Mouse (Mus musculus) hindbrain, postnatal 0 days (tissue): Measurements from ENCODE around the gene Zfyve27. TPM values are rescaled to one million over a fixed set of nuclear protein-coding genes. Genes with fewer than 3 reads are reported as not detected.
A peak's percentile ranks its signal among the peaks of the same experiment; 100 is the strongest.

Experiments
- ATAC-seq: fragments of 200-750 bp; cut with Nextera tagmentation; 2 replicates; pipeline ENCODE4 v1.8.0; 2017; ENCODE audit warnings: mild to moderate bottlenecking, moderate TSS enrichment, moderate library complexity
- DNase-seq: peaks from one replicate; pipeline ENCODE4 v3.0.0-alpha.2; 2015; ENCODE audit warnings: low spot score
- H3K27ac ChIP-seq: fragments of 300-500 bp; sonication (generic); 2 replicates; pipeline ENCODE4 v1.5.1; 2014; ENCODE audit warnings: mild to moderate bottlenecking
- H3K27me3 ChIP-seq: fragments of 300-500 bp; sonication (generic); 2 replicates; pipeline ENCODE4 v1.6.1; 2014; ENCODE audit warnings: low read length, mixed read lengths; ENCODE audit not compliant: insufficient read depth
- H3K36me3 ChIP-seq: fragments of 300-500 bp; sonication (generic); 2 replicates; pipeline ENCODE4 v1.6.1; 2014; ENCODE audit warnings: low read length, mixed read lengths; ENCODE audit not compliant: insufficient read depth
- H3K4me1 ChIP-seq: fragments of 300-500 bp; sonication (generic); 2 replicates; pipeline ENCODE4 v1.6.1; 2014; ENCODE audit warnings: antibody characterized with exemption, low read length, mixed read lengths; ENCODE audit not compliant: insufficient read depth
- H3K4me2 ChIP-seq: fragments of 300-500 bp; sonication (generic); 2 replicates; pipeline ENCODE4 v1.6.1; 2014; ENCODE audit warnings: low read depth, mild to moderate bottlenecking, low read length, moderate library complexity, mixed read lengths
- H3K4me3 ChIP-seq: fragments of 300-500 bp; sonication (generic); 2 replicates; pipeline ENCODE4 v1.5.1; 2014; ENCODE audit warnings: low read length
- H3K9ac ChIP-seq: fragments of 300-500 bp; sonication (generic); replicated peaks from 2 replicates; pipeline ENCODE4 v1.6.1; 2014; ENCODE audit warnings: mild to moderate bottlenecking, low read length, moderate library complexity, mixed read lengths
- H3K9me3 ChIP-seq: fragments of 300-500 bp; sonication (generic); 2 replicates; pipeline ENCODE4 v1.6.1; 2016; ENCODE audit warnings: low read length, mixed read lengths
- CTCF ChIP-seq: IDR thresholded peaks from 2 replicates; pipeline ENCODE4 v1.5.1; 2016; ENCODE audit warnings: antibody characterized with exemption, control low read depth, low read depth
- WGBS: fragments of 180-500 bp; shearing (Covaris S2); extraction: QIAGEN DNeasy Blood & Tissue Kit; methylation state at CpG from one replicate; pipeline ENCODE4 v1.1.7; 2014; 5-methylcytosine and 5-hydroxymethylcytosine counted together
- polyA plus RNA-seq: library from polyadenylated mRNA; unstranded; fragments of >200 nt; fragmentation: Nextera tagmentation; extraction: Ambion mirVana; gene quantifications from 2 replicates; pipeline ENCODE4 v1.2.1, GENCODE M21; 2015
- total RNA-seq: library from RNA; depleted of rRNA; stranded (reverse); fragments of >200 nt; gene quantifications from 2 replicates; pipeline ENCODE4 v1.2.3, GENCODE M21; 2014

Gene Zfyve27
- total and polyA plus RNA-seq, 2 experiments from 2014 or later, result 48.9 to 95.0 TPM

DNA sequence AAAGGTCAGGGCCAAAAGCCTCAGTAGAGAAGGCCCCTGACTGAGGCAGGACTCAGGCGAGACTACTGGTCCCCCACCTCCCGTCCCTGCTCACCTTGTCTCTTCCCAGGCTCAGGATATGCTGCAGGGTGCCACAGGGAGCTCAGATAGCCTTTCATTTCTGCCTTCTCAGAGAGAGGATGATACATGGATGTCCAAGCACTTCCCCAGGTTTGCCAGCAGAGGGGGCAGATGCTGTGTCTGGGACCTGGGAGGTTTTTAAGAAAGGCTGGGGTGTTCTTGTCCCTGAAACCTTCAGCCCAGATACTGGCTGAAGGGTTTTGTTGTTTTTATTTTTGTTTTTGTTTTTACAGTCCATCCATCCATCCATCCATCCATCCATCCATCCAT is 53.6 kb downstream of the Zfyve27 start:
- TF ChIP-seq CTCF, result peak; percentile 88
- Histone ChIP-seq H3K4me3 (no peak overlapping the region), H3K9ac (no peak overlapping the region), H3K4me2 (no peak overlapping the region), H3K4me1 (no peaks in the 10 kb centered on the region), H3K27me3 (no peaks in the 10 kb centered on the region), H3K36me3 (no peaks in the 10 kb centered on the region), H3K27ac (no peak overlapping the region), H3K9me3 (no peaks in the 10 kb centered on the region)
- ATAC-seq (peak; percentile 55; the same call in 1 of the 2 replicates), DNase-seq (peak; percentile 76)
- WGBS, result 16% methylated on average over 2 of the region's 2 CpGs

GRCm38 (mm10) chr19:42226451-42226850 is 62.7 kb downstream of the Zfyve27 start:
- DNase-seq (no peak), ATAC-seq (no peak)
- WGBS, result 79% methylated on average over 10 of the region's 10 CpGs
- Histone ChIP-seq H3K9ac (no peak overlapping the region), H3K36me3 (no peaks in the 10 kb centered on the region), H3K4me3 (no peak overlapping the region), H3K4me2 (no peak overlapping the region), H3K9me3 (no peaks in the 10 kb centered on the region), H3K27me3 (no peaks in the 10 kb centered on the region), H3K27ac (no peak overlapping the region), H3K4me1 (no peaks in the 10 kb centered on the region; the same call in 1 of the 2 replicates)
- TF ChIP-seq CTCF, result no peak

DNA sequence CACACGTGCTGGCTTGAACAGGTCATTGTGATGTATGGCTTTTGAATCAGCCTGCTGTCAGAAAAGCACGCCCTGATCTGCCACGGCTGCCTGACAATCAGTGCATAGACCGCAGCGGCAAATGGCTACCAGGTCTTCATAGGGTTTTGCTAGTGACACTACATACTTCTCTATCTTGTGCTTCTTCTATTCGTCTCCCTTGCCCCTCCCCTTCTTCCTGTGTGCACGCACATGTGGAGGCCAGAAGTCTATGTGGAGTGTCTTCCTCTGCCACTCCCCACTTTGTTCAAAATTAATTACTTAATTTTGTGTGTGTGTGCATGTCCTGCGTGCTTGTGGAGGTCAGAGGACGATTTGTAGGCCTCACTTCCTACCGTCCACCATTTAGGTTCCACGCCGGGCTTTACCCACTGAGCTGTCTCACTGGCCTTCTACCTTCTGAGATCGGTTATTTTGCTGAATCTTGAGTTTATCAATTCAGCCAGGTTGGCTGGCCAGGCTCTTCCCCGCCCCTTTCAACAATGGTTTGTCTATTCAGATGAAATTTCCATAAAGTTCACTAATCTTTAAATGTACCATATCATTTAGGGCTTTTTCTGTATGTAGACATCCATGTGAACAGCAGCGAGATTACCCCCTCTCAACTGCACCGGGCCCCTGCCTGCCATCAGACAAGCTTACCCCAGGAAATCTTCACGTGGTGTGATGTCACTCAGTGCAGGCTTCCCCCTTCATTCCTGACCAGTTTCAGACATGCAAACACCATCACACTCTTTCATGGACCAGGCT is 65.9 kb downstream of the Zfyve27 start:
- no peaks in the 10 kb centered on the region for H3K9me3 ChIP-seq
- H3K36me3 ChIP-seq, result no peaks in the 10 kb centered on the region
- no peaks in the 10 kb centered on the region for H3K27me3 ChIP-seq
- H3K4me3 ChIP-seq, result no peak overlapping the region
- WGBS, result 71% methylated on average over 17 of the region's 17 CpGs
- H3K4me2 ChIP-seq, result no peak overlapping the region
- no peak overlapping the region for H3K9ac ChIP-seq
- DNase-seq, result no peak
- no peak for TF ChIP-seq CTCF
- H3K4me1 ChIP-seq, result no peaks in the 10 kb centered on the region; the same call in 1 of the 2 replicates
- ATAC-seq, result no peak
- no peak overlapping the region for H3K27ac ChIP-seq

GRCm38 (mm10) chr19:42230288-42230568 is 66.5 kb downstream of the Zfyve27 start:
- H3K9ac ChIP-seq, result no peak overlapping the region
- H3K4me1 ChIP-seq, result no peaks in the 10 kb centered on the region; the same call in 1 of the 2 replicates
- H3K36me3 ChIP-seq, result no peaks in the 10 kb centered on the region
- ATAC-seq, result no peak
- TF ChIP-seq CTCF, result no peak
- no peak for DNase-seq
- no peak overlapping the region for H3K27ac ChIP-seq
- H3K27me3 ChIP-seq, result no peaks in the 10 kb centered on the region
- no peak overlapping the region for H3K4me2 ChIP-seq
- H3K9me3 ChIP-seq, result no peaks in the 10 kb centered on the region
- WGBS, result 78% methylated on average over 5 of the region's 5 CpGs
- H3K4me3 ChIP-seq, result no peak overlapping the region

GRCm38 (mm10) chr19:42230986-42231385 is 67.2 kb downstream of the Zfyve27 start:
- Histone ChIP-seq H3K4me2 (no peak overlapping the region), H3K27me3 (no peaks in the 10 kb centered on the region), H3K4me3 (no peak overlapping the region), H3K36me3 (no peaks in the 10 kb centered on the region), H3K27ac (no peak overlapping the region), H3K9me3 (no peaks in the 10 kb centered on the region), H3K4me1 (no peaks in the 10 kb centered on the region; the same call in 1 of the 2 replicates), H3K9ac (no peak overlapping the region)
- ATAC-seq (no peak), DNase-seq (no peak)
- no peak for TF ChIP-seq CTCF
- WGBS, result 76% methylated on average over 13 of the region's 13 CpGs

DNA sequence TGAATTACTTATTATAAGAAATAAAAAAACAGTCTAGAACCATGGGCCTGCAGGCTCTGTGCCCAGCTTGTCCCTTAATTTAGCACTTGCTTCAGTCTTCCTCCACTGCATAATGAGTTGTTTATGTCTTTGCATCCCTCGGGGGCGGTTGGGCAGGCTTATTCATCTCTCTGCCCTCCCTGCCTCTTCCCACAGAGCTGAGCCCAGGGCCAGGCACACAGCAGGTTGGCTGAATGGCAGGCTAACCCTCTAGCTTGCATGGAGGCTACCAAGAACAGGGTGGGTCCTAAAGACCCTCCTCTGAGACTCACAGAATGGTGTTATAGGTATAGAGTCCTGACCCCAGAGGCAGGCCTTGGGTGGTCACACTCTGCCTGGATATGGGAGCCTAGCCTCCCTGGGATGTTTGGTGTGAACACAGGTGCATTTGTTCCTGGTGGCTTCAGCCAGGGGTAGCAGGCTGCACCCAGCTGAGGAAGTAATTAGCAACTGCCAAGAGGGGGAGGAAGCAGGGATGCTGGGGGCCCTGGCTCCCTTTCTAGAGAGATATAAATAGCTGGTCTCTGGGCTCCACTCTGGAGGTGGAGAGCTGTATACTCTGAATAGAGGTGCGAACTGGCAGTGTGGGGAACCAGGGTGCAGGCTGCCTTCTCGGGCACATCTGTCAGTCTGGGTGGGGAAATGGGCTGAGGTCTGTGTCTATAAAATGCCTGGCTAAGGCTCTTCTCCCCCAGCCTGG is 74.0 kb downstream of the Zfyve27 start:
- Histone ChIP-seq H3K9ac (no peak overlapping the region), H3K4me3 (no peak overlapping the region), H3K4me2 (no peak overlapping the region), H3K27ac (no peak overlapping the region), H3K36me3 (no peaks in the 10 kb centered on the region), H3K4me1 (0 out of 2 replicates have a peak, but pooled peaks cover 9% of the 10 kb centered on the region), H3K9me3 (no peaks in the 10 kb centered on the region), H3K27me3 (no peaks in the 10 kb centered on the region)
- 17% methylated on average over 4 of the region's 4 CpGs for WGBS
- TF ChIP-seq CTCF, result no peak
- DNase-seq (no peak), ATAC-seq (peak; percentile 27; the same call in 1 of the 2 replicates)

- Histone ChIP-seq H3K4me3 (no peak overlapping the region), H3K9ac (no peak overlapping the region), H3K27me3 (no peaks in the 10 kb centered on the region), H3K27ac (no peak overlapping the region), H3K36me3 (no peaks in the 10 kb centered on the region), H3K4me1 (0 out of 2 replicates have a peak, but pooled peaks cover 9% of the 10 kb centered on the region), H3K4me2 (no peak overlapping the region), H3K9me3 (no peaks in the 10 kb centered on the region)
- 64% methylated on average over 7 of the region's 7 CpGs for WGBS
- ATAC-seq (no peak), DNase-seq (no peak)
- TF ChIP-seq CTCF, result no peak
Measured at GRCm38 (mm10) chr19:42238341-42238715, 74.6 kb downstream of the Zfyve27 start.
